Mouse (Mus musculus) forebrain, embryonic 16.5 days (tissue): Measurements from ENCODE around the gene Rasgef1b. TPM values are rescaled to one million over a fixed set of nuclear protein-coding genes. Genes with fewer than 3 reads are reported as not detected.
A peak's percentile ranks its signal among the peaks of the same experiment; 100 is the strongest.

Experiments
- ATAC-seq: fragments of 200-750 bp; cut with Nextera tagmentation; 2 replicates; pipeline ENCODE4 v1.8.0; 2017; ENCODE audit warnings: mild to moderate bottlenecking, moderate library complexity
- H3K27ac ChIP-seq: fragments of 300-500 bp; sonication (generic); 2 replicates; pipeline ENCODE4 v1.5.1; 2014; ENCODE audit warnings: low read length, control low read depth
- H3K27me3 ChIP-seq: fragments of 300-500 bp; sonication (generic); replicated peaks from 2 replicates; pipeline ENCODE4 v1.6.1; 2014; ENCODE audit warnings: low read length; ENCODE audit not compliant: control insufficient read depth, insufficient read depth
- H3K36me3 ChIP-seq: fragments of 300-500 bp; sonication (generic); 2 replicates; pipeline ENCODE4 v1.6.1; 2014; ENCODE audit not compliant: control insufficient read depth, insufficient read depth
- H3K4me1 ChIP-seq: fragments of 300-500 bp; sonication (generic); replicated peaks from 2 replicates; pipeline ENCODE4 v1.6.1; 2014; ENCODE audit warnings: low read length; ENCODE audit not compliant: control insufficient read depth, insufficient read depth
- H3K4me2 ChIP-seq: fragments of 300-500 bp; sonication (generic); 2 replicates; pipeline ENCODE4 v1.6.1; 2014; ENCODE audit warnings: mild to moderate bottlenecking, low read length, control low read depth
- H3K4me3 ChIP-seq: fragments of 300-500 bp; sonication (generic); replicated peaks from 2 replicates; pipeline ENCODE4 v1.5.1; 2014; ENCODE audit warnings: mild to moderate bottlenecking, low read length, control low read depth
- H3K9ac ChIP-seq: fragments of 300-500 bp; sonication (generic); replicated peaks from 2 replicates; pipeline ENCODE4 v1.6.1; 2014; ENCODE audit warnings: low read depth, low read length, control low read depth
- H3K9me3 ChIP-seq: fragments of 300-500 bp; sonication (generic); 2 replicates; pipeline ENCODE4 v1.6.1; 2016; ENCODE audit warnings: low read length; ENCODE audit not compliant: control insufficient read depth
- WGBS: fragments of 180-500 bp; shearing (Covaris S2); extraction: QIAGEN DNeasy Blood & Tissue Kit; methylation state at CpG from one replicate; pipeline ENCODE4 v1.1.7; 2014; 5-methylcytosine and 5-hydroxymethylcytosine counted together
- polyA plus RNA-seq: library from polyadenylated mRNA; unstranded; fragments of >200 nt; fragmentation: Nextera tagmentation; extraction: Ambion mirVana; gene quantifications from 2 replicates; pipeline ENCODE4 v1.2.1, GENCODE M21; 2015

Rasgef1b gene
- polyA plus RNA-seq, 1 experiment from 2014 or later, result 107 TPM

DNA sequence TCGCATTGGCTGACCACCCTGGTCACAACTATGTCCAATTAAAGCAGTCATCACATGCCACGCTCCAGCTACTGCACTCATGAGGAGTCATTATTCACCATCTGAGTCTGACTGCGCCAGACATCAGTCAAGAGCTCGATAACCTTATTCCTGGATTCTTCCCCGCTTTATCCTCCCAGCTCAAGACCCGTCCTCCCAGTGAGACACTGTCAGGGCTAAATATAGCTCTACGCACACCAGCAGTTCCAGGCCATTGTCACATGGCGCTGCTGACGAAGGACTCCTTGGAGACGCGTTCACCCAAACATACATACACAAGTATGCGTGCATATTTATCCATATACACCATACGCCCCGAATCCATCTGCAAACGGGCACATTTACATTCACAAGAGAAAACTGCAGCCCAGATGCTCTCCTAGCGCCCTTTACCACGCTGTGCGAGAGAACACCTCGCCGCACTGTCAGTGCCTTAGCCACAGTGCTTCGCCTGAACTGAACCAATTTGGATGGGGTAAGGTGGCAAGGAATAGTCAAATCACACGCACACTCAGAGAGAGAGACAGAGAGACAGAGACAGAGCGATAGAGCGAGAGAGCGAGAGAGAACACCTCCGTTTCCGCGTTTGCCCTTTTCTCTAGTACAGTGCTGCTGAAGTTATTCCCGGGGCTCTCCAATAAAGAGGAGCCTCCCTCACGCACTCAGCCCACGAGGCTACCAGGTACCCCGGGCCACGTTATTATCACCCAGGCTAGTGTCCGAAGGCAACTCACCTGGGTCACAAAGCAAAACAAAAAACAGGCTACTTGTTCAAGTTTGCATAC, 477.3 kb downstream of the Rasgef1b start:
- H3K9ac ChIP-seq, result peak overlapping the region; percentile 71
- peak overlapping the region; percentile 77 for H3K4me3 ChIP-seq
- peak overlapping the region; percentile 91 for H3K27ac ChIP-seq
- H3K36me3 ChIP-seq, result no peaks in the 10 kb centered on the region
- WGBS, result under 1% methylated on average over 34 of the region's 34 CpGs
- H3K27me3 ChIP-seq, result no peaks in the 10 kb centered on the region
- H3K4me1 ChIP-seq, result peaks cover 28% of the 10 kb centered on the region
- H3K4me2 ChIP-seq, result peak overlapping the region; percentile 58
- H3K9me3 ChIP-seq, result no peaks in the 10 kb centered on the region
- peak; percentile 13 for ATAC-seq

DNA sequence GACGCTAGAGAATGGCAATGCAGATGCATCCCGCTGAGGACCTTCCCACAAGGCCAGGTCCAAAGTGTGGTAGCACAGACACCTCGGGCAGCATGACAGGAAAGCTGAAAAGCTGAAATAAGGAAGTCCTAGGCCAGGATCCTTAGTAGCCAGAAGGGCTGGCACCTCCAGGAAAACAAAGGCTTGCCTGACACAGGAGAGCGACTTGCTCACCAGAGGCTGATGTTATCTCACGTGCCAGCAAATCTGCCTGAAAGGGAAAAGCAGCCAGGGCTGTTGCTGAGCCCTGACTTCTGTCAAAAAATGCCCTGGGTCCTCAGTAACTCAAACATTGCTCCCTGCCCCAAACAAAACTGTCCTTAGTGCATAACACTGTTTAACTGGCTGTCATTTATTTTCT, 478.0 kb downstream of the Rasgef1b start:
- Histone ChIP-seq H3K27me3 (no peaks in the 10 kb centered on the region), H3K9me3 (no peaks in the 10 kb centered on the region), H3K27ac (peak overlapping the region; percentile 91), H3K4me2 (peak overlapping the region; percentile 58), H3K4me1 (peaks cover 35% of the 10 kb centered on the region), H3K36me3 (no peaks in the 10 kb centered on the region), H3K9ac (peak overlapping the region; percentile 71), H3K4me3 (peak overlapping the region; percentile 77)
- ATAC-seq, result no peak
- WGBS, result 24% methylated on average over 5 of the region's 5 CpGs

DNA sequence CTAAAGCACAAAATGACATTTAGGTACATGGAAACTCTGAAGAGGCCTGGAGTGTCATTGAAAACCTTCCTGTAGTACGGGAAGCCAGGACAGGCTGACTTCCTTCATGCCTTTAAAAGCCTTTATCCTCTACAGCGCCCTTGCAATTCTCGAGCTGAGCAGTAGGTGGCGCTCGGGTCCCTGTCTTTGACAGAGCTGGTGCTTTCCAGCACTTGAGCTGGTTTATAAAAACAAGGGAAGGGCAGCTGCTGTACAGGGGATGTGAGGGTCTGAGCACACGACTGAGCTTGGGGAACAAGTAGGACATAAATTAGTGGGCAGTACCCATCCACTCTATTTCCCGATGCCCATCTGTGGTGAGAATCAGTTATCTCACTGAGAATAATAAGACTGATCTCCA, 480.4 kb downstream of the Rasgef1b start:
- peak overlapping the region; percentile 51 for H3K4me2 ChIP-seq
- H3K9ac ChIP-seq, result peak overlapping the region; percentile 24
- WGBS, result under 1% methylated on average over 7 of the region's 7 CpGs
- ATAC-seq, result peak; percentile 34
- H3K27me3 ChIP-seq, result no peaks in the 10 kb centered on the region
- H3K4me3 ChIP-seq, result peak overlapping the region; percentile 21
- peaks cover 34% of the 10 kb centered on the region for H3K4me1 ChIP-seq
- H3K9me3 ChIP-seq, result no peaks in the 10 kb centered on the region
- H3K27ac ChIP-seq, result peak overlapping the region; percentile 55
- H3K36me3 ChIP-seq, result no peaks in the 10 kb centered on the region

DNA sequence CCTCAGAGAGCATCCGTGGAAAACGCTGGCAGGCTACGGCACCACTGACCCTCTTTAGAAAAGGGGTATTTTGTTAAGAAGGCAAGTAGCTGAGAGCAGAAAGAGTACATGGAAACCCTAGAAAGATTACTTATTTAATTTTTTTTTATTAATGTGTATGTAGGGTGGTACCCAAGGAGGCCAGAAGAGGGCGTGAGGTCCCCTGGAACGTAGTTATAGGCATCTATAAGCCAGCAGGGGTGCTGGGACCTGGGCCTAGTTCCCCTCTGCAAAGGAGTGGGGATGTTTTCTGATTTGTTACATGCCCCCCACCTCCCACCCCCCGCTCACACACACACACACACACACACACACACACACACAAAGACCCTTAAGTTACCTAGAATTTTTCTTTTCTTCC, 480.9 kb downstream of the Rasgef1b start:
- Histone ChIP-seq H3K9me3 (no peaks in the 10 kb centered on the region), H3K4me1 (peaks cover 34% of the 10 kb centered on the region), H3K4me2 (peak overlapping the region; percentile 42; the same call in 1 of the 2 replicates), H3K9ac (no peak overlapping the region), H3K4me3 (no peak overlapping the region), H3K27me3 (no peaks in the 10 kb centered on the region), H3K27ac (0 out of 2 replicates have a peak overlapping the region, but pooled peaks have one; percentile 58), H3K36me3 (no peaks in the 10 kb centered on the region)
- no peak for ATAC-seq
- 90% methylated on average over 6 of the region's 6 CpGs for WGBS

DNA sequence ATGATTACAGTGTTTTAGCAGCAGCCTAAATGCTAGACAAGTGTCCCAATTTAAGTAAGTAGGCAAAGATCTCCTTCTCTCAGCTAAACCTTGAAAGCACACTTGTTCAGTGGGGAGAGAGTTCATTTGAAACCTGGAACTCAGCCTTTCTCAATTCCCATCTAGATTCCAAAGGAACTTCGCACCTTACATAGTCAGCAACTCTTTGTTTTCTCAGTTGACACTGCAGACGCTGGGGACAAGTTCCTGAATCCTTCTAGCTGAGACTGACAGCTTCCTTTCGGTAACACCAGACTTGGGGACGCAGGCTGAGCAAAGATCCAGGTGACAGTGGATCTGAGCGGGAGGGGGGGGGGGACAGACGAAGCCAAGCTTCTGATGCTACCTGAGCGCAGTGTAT, 481.4 kb downstream of the Rasgef1b start:
- Histone ChIP-seq H3K27ac (peak overlapping the region; percentile 58), H3K4me3 (peak overlapping the region; percentile 17; the same call in 1 of the 2 replicates), H3K9ac (no peak overlapping the region), H3K36me3 (0 out of 2 replicates have a peak, but pooled peaks cover 3% of the 10 kb centered on the region), H3K4me2 (peak overlapping the region; percentile 42), H3K27me3 (no peaks in the 10 kb centered on the region), H3K9me3 (no peaks in the 10 kb centered on the region), H3K4me1 (peaks cover 34% of the 10 kb centered on the region)
- ATAC-seq, result no peak
- WGBS, result 63% methylated on average over 7 of the region's 7 CpGs

DNA sequence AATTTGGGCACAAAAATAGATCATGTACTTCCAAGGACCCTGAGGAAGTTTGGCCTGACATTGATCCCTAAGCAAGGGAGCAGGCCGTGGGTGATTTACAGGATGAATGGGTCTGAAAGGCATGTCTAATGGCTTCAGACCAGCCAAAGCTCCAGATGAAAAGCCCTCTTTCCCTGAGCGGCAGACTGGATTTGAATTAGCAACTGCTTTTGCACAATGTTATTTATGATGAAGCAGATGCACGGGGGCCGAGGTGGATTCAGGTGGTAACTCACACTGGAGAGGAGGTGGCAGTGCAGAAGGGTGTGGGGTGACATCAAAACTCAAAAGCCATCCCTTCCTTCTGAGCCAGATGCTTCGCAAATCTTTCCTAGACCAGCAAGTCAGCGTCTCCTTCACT, 481.9 kb downstream of the Rasgef1b start:
- Histone ChIP-seq H3K4me1 (peaks cover 34% of the 10 kb centered on the region), H3K9ac (peak overlapping the region; percentile 24), H3K4me3 (peak overlapping the region; percentile 10; the same call in 1 of the 2 replicates), H3K9me3 (no peaks in the 10 kb centered on the region), H3K36me3 (0 out of 2 replicates have a peak, but pooled peaks cover 5% of the 10 kb centered on the region), H3K27ac (peak overlapping the region; percentile 58), H3K4me2 (peak overlapping the region; percentile 42), H3K27me3 (no peaks in the 10 kb centered on the region)
- WGBS, result 15% methylated on average over 6 of the region's 6 CpGs
- 0 out of 2 replicates have a peak, but pooled peaks have one; percentile 24 for ATAC-seq

DNA sequence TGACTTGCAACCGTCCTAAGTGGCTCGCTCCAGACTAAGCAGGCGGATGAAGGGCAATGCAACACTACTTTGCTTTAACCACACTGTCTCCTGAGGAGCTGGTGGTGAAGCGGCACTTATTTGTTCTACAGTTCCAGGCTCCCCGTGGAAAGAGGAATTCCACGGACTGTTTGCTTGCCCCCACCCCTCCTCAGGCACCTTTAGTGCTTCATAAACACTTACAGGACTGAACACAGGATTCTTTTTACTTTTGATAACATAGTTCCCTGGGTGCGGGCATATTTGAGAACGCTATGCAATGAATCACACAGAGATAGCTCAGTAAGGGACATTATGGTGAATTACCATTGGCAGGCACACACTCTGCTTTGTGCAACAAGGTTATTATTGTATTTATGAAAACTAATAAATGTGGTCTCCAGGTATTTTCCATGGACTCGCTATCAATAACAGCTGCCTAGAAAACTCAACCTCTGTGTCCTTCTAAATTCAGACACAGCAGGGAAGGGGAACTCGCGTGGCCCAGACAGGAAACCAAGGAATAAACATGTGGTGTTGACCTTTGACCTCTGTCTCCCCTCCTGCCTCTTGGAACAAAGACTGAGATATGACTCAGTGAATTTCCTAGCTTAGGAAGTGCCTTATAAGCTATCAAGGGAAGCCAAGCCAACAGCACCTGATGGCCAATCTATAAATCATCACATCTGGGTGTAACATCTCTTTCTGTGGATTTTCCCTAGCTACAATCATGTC, 486.7 kb downstream of the Rasgef1b start:
- no peak overlapping the region for H3K4me2 ChIP-seq
- ATAC-seq, result no peak
- no peak overlapping the region for H3K27ac ChIP-seq
- no peak overlapping the region for H3K4me3 ChIP-seq
- no peaks in the 10 kb centered on the region for H3K9me3 ChIP-seq
- 0 out of 2 replicates have a peak, but pooled peaks cover 23% of the 10 kb centered on the region for H3K36me3 ChIP-seq
- H3K4me1 ChIP-seq, result peaks cover 16% of the 10 kb centered on the region
- no peak overlapping the region for H3K9ac ChIP-seq
- 91% methylated on average over 11 of the region's 11 CpGs for WGBS
- no peaks in the 10 kb centered on the region for H3K27me3 ChIP-seq

DNA sequence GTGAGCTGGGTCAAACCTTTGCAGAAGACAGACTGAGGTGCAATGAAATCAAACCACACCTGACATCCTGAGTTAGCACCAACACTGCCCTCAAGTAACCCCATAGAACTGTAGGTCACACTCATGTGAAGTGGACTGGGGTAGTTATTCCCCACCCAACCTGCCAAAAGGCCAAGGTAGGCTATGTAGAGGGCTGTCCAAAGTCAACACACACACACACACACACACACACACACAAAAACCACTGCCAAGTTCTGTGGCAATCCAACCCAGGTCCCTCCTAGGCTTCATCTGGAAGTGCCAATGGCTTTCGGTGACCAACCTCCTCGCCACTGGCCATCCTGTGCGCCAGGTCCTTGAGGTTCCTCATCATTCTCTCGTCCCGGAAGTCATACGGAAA, 488.4 kb downstream of the Rasgef1b start:
- Histone ChIP-seq H3K9me3 (no peaks in the 10 kb centered on the region), H3K4me1 (0 out of 2 replicates have a peak, but pooled peaks cover 2% of the 10 kb centered on the region), H3K36me3 (0 out of 2 replicates have a peak, but pooled peaks cover 27% of the 10 kb centered on the region), H3K4me3 (no peak overlapping the region), H3K9ac (no peak overlapping the region), H3K27ac (no peak overlapping the region), H3K27me3 (no peaks in the 10 kb centered on the region), H3K4me2 (no peak overlapping the region)
- no peak for ATAC-seq
- 96% methylated on average over 6 of the region's 6 CpGs for WGBS

DNA sequence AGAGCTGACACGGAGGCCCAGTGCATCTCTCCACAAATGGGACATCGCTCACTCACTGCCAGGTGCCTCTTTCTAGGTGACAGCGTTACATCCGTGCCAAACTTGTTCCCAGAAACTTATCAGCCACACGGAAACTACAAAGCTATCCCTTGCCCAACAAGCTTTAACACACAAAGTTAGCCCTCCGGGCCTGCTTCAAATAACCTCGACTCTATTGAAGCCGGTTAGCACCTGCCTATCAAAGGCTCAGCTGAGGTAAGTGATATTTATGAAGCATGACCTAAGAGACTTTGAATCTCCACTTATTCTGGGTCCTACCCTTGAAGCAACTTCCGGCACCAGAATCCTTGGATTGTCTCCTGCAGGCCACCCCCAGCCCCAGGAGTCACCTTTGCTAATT, 489.2 kb downstream of the Rasgef1b start:
- Histone ChIP-seq H3K4me3 (no peak overlapping the region), H3K36me3 (0 out of 2 replicates have a peak, but pooled peaks cover 27% of the 10 kb centered on the region), H3K9ac (no peak overlapping the region), H3K9me3 (no peaks in the 10 kb centered on the region), H3K27me3 (no peaks in the 10 kb centered on the region), H3K4me1 (no peaks in the 10 kb centered on the region), H3K27ac (no peak overlapping the region), H3K4me2 (no peak overlapping the region)
- 93% methylated on average over 9 of the region's 9 CpGs for WGBS
- no peak for ATAC-seq
